ENCODE assay signal across 21 mouse cellular contexts in the genomic region with DNA sequence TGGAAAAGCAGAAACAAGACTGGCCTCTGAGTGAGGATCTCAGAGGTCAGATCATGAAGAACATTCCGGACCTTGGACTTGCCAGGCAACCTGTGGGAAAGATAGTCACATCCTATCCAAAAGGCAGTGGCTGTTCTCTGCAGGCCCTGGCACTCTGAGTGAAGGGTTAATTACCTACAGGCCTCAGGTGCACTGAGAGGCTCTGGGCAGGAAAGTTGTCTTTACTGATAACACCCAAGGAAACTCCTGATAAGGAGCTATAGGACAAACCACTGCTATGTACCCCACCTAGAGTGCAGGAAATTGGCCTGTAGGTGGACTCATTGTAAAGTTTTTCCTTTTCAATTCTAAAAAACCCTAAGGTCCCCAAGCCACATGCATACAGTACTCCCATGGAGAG.
DNase-seq lines count a peak whose midpoint lies in the region; ATAC-seq and TF ChIP-seq lines count a peak whose summit lies in the region.
"Had no signal": no experiment of that assay in that cellular context is flagged by ENCODE, and none has a peak within 500 bp of the region (broad histone marks: within the 10 kb centered on the region; RNA-seq: fewer than 3 reads in every experiment).

No protein-coding gene starts in this region.

- peak; percentile 84 for ATAC-seq in intestine, embryonic 16.5 days
- ATAC-seq in forebrain, postnatal 0 days, result no peak
- ATAC-seq: CD4-positive, CD25-positive, alpha-beta regulatory T cell, adult 4 months; forebrain, embryonic 13.5 days; forebrain, embryonic 15.5 days had no signal

- TF ChIP-seq RAD21 in CH12.LX (IDR thresholded peaks at IDR 0.05; ENCODE audit: low read depth, low read length), result peak; percentile 19

- H3K9ac ChIP-seq in CH12.LX (ENCODE audit: insufficient read depth, low read depth), result no peak overlapping the region
- no peak overlapping the region for H3K9ac ChIP-seq in intestine, embryonic 16.5 days (ENCODE audit: low read depth, low read length)
- H3K9ac ChIP-seq in forebrain, postnatal 0 days, result no peak overlapping the region
- H3K9ac ChIP-seq: embryonic facial prominence, embryonic 12.5 days; forebrain, embryonic 13.5 days; forebrain, embryonic 15.5 days had no signal

- intact Hi-C loops in heart, postnatal 36 days (cut with DNase I), result no loop called here

- TF ChIP-seq CTCF in CH12.LX (conservative IDR thresholded peaks at IDR 0.05 in 1 of 2, IDR thresholded peaks at IDR 0.05 in 1 of 2; ENCODE audit: low read depth in 2 of 2, low read length in 2 of 2), result peak in 1 of 2 experiments; percentile 25; a peak in 1 of 4 replicates
- TF ChIP-seq CTCF in forebrain, postnatal 0 days (IDR thresholded peaks at IDR 0.05; ENCODE audit: low read depth), result no peak

- 81% methylated on average over 1 of the region's 1 CpGs for WGBS in intestine, embryonic 16.5 days
- WGBS in forebrain, postnatal 0 days, result 97% methylated on average over 1 of the region's 1 CpGs

- H3K9me3 ChIP-seq in CH12.LX (replicated peaks; ENCODE audit: low read length), result no peaks in the 10 kb centered on the region
- H3K9me3 ChIP-seq in intestine, embryonic 16.5 days (ENCODE audit: control insufficient read depth, low read length), result no peaks in the 10 kb centered on the region
- no peaks in the 10 kb centered on the region for H3K9me3 ChIP-seq in forebrain, postnatal 0 days (ENCODE audit: low read length)
- H3K9me3 ChIP-seq: embryonic facial prominence, embryonic 10.5 days; embryonic facial prominence, embryonic 12.5 days; forebrain, embryonic 13.5 days; forebrain, embryonic 15.5 days had no signal

- peak; percentile 9 for DNase-seq in heart, adult 11 months
- DNase-seq in heart, postnatal 36 days, result no peak
- DNase-seq in CH12.LX (ENCODE audit: extremely low read depth), result no peak
- DNase-seq in embryo, embryonic 11 days, result no peak
- no peak for DNase-seq in forebrain, postnatal 0 days
- DNase-seq: adrenal gland, adult 2 months; adrenal gland, postnatal 10 days; adrenal gland, postnatal 25 days; B cell, adult 2 months; cerebellum, adult 11 months; cerebellum, adult 18-20 months; cerebellum, adult 8-10 months; cerebellum, adult 9-11 months; cerebellum, postnatal 14 days; cerebellum, postnatal 36 days had no signal

- dilution Hi-C loops in CH12.LX (cut with MboI; ENCODE audit: extremely low pct_ligation_motif_present, extremely low pct_unique_long_range_greater_than_20kb, low sequenced_read_pairs), result no loop called here

- H3K4me3 ChIP-seq in CH12.LX (replicated peaks in 1 of 3; ENCODE audit: low read depth in 2 of 3, low read length in 2 of 3, poor library complexity in 1 of 3), result no peak overlapping the region
- no peak overlapping the region for H3K4me3 ChIP-seq in intestine, embryonic 16.5 days (ENCODE audit: low read length)
- no peak overlapping the region for H3K4me3 ChIP-seq in forebrain, postnatal 0 days (ENCODE audit: low read depth, low read length)
- H3K4me3 ChIP-seq: embryonic facial prominence, embryonic 10.5 days; embryonic facial prominence, embryonic 12.5 days; forebrain, embryonic 13.5 days; forebrain, embryonic 15.5 days had no signal

- no peak for TF ChIP-seq POLR2A in CH12.LX (IDR thresholded peaks at IDR 0.05; ENCODE audit: low read depth, low read length)

- no peaks in the 10 kb centered on the region for H3K79me2 ChIP-seq in CH12.LX (replicated peaks; ENCODE audit: control insufficient read depth, extremely low read depth, insufficient read depth, poor library complexity, severe bottlenecking)

- no peaks in the 10 kb centered on the region for H3K36me3 ChIP-seq in CH12.LX (replicated peaks in 1 of 2; ENCODE audit: control insufficient read depth in 1 of 2, insufficient read depth in 1 of 2, low read length in 1 of 2)
- H3K36me3 ChIP-seq in intestine, embryonic 16.5 days (ENCODE audit: control insufficient read depth, insufficient read depth, low read length), result no peaks in the 10 kb centered on the region
- no peaks in the 10 kb centered on the region for H3K36me3 ChIP-seq in forebrain, postnatal 0 days (ENCODE audit: insufficient read depth)
- H3K36me3 ChIP-seq: embryonic facial prominence, embryonic 10.5 days; embryonic facial prominence, embryonic 12.5 days; forebrain, embryonic 15.5 days had no signal

- TF ChIP-seq EP300 in CH12.LX (IDR thresholded peaks at IDR 0.05; ENCODE audit: low read length), result no peak

- no peaks in the 10 kb centered on the region for H3K4me1 ChIP-seq in CH12.LX (ENCODE audit: control insufficient read depth in 1 of 2, insufficient read depth in 2 of 2)
- H3K4me1 ChIP-seq in intestine, embryonic 16.5 days (ENCODE audit: control insufficient read depth, insufficient read depth, low read length), result no peaks in the 10 kb centered on the region
- H3K4me1 ChIP-seq in forebrain, postnatal 0 days (ENCODE audit: insufficient read depth), result no peaks in the 10 kb centered on the region
- H3K4me1 ChIP-seq: embryonic facial prominence, embryonic 10.5 days; embryonic facial prominence, embryonic 12.5 days; forebrain, embryonic 13.5 days; forebrain, embryonic 15.5 days had no signal

- H3K27ac ChIP-seq in CH12.LX (ENCODE audit: insufficient read depth, low read depth), result no peak overlapping the region
- no peak overlapping the region for H3K27ac ChIP-seq in intestine, embryonic 16.5 days (ENCODE audit: low read length)
- H3K27ac ChIP-seq in forebrain, postnatal 0 days (ENCODE audit: low read depth, low read length), result no peak overlapping the region
- H3K27ac ChIP-seq: embryonic facial prominence, embryonic 10.5 days; embryonic facial prominence, embryonic 12.5 days; forebrain, embryonic 13.5 days; forebrain, embryonic 15.5 days had no signal

- peaks cover 12% of the 10 kb centered on the region for H3K27me3 ChIP-seq in CH12.LX (replicated peaks)
- H3K27me3 ChIP-seq in intestine, embryonic 16.5 days (replicated peaks; ENCODE audit: control insufficient read depth, insufficient read depth, low read length), result no peaks in the 10 kb centered on the region
- no peaks in the 10 kb centered on the region for H3K27me3 ChIP-seq in forebrain, postnatal 0 days (ENCODE audit: insufficient read depth, low read length)
- H3K27me3 ChIP-seq: embryonic facial prominence, embryonic 12.5 days; forebrain, embryonic 13.5 days; forebrain, embryonic 15.5 days had no signal

- in situ Hi-C loops in CH12.LX (cut with MboI; ENCODE audit: low pct_ligation_motif_present, low pct_unique_long_range_greater_than_20kb, low sequenced_read_pairs), result no loop called here

- no peak overlapping the region for H3K4me2 ChIP-seq in CH12.LX (ENCODE audit: insufficient read depth, low read depth, poor library complexity, severe bottlenecking)
- no peak overlapping the region for H3K4me2 ChIP-seq in intestine, embryonic 16.5 days (ENCODE audit: low read depth, low read length)
- no peak overlapping the region for H3K4me2 ChIP-seq in forebrain, postnatal 0 days (ENCODE audit: low read depth)
- H3K4me2 ChIP-seq: embryonic facial prominence, embryonic 12.5 days; forebrain, embryonic 13.5 days; forebrain, embryonic 15.5 days had no signal

TF ChIP-seq in CH12.LX, 34 proteins besides CTCF, POLR2A, EP300 and RAD21:
- TF ChIP-seq MEF2A (IDR thresholded peaks at IDR 0.05; ENCODE audit: borderline replicate concordance, low read depth, low read length) (no peak), SMC3 (IDR thresholded peaks at IDR 0.05; ENCODE audit: low read depth, low read length) (peak; percentile 20; the same call in 1 of the 2 replicates), E2F4 (IDR thresholded peaks at IDR 0.05; ENCODE audit: insufficient replicate concordance, low read depth, low read length) (no peak), MAX (IDR thresholded peaks at IDR 0.05; ENCODE audit: low read length) (no peak), PAX5 (IDR thresholded peaks at IDR 0.05; ENCODE audit: low read length) (no peak)
